Mouse (Mus musculus) limb, embryonic 13.5 days (tissue): ENCODE data around the gene Cep19. TPM values are rescaled to one million over a fixed set of nuclear protein-coding genes. Genes with fewer than 3 reads are reported as not detected.

ENCODE experiments used
- polyA plus RNA-seq: library from polyadenylated mRNA; unstranded; fragments of >200 nt; fragmentation: Nextera tagmentation; extraction: Ambion mirVana; gene quantifications from 2 replicates; pipeline ENCODE4 v1.2.1, GENCODE M21; 2015

Cep19 gene
- polyA plus RNA-seq, 1 experiment from 2014 or later: 30.0 TPM

Other genes starting within 250 kb of the Cep19 start
- gene Meltf, start 221.0 kb upstream of the Cep19 start, polyA plus RNA-seq: 2.1 and 2.5 TPM in 2 replicates
- gene Pigz, start 165.9 kb upstream of the Cep19 start, polyA plus RNA-seq: 0.50 and 0.79 TPM in 2 replicates
- gene 0610012G03Rik, start 151.3 kb upstream of the Cep19 start, polyA plus RNA-seq: 84.2 and 86.6 TPM in 2 replicates
- 146 TPM in 2 replicates for gene Ncbp2, start 151.3 kb upstream of the Cep19 start, polyA plus RNA-seq
- gene Senp5, start 96.5 kb upstream of the Cep19 start, polyA plus RNA-seq: 16.8 and 18.2 TPM in 2 replicates
- gene Pak2, start 20.5 kb upstream of the Cep19 start, polyA plus RNA-seq: 30.0 and 32.3 TPM in 2 replicates
- 124 and 126 TPM in 2 replicates for gene Pigx, start 60 bp upstream of the Cep19 start, polyA plus RNA-seq
- gene Nrros, start 65.8 kb downstream of the Cep19 start, polyA plus RNA-seq: 12.3 and 14.3 TPM in 2 replicates
- 0.36 TPM in 1 of 2 replicates, not detected in the other for gene Bex6, start 80.0 kb downstream of the Cep19 start, polyA plus RNA-seq
- 10.5 and 12.3 TPM in 2 replicates for gene Fbxo45, start 147.4 kb downstream of the Cep19 start, polyA plus RNA-seq
- 17.0 and 18.6 TPM in 2 replicates for gene Wdr53, start 147.4 kb downstream of the Cep19 start, polyA plus RNA-seq
- gene Smco1, start 171.7 kb downstream of the Cep19 start, polyA plus RNA-seq: not detected in 2 replicates
- 37.1 and 37.2 TPM in 2 replicates for gene Rnf168, start 177.7 kb downstream of the Cep19 start, polyA plus RNA-seq
- 29.4 and 35.7 TPM in 2 replicates for gene Ubxn7, start 232.5 kb downstream of the Cep19 start, polyA plus RNA-seq